Mouse (Mus musculus) liver, embryonic 14 days (tissue): Measurements from ENCODE around the gene Igdcc4. TPM values are rescaled to one million over a fixed set of nuclear protein-coding genes. Genes with fewer than 3 reads are reported as not detected.

Source experiments
- polyA plus RNA-seq: library from polyadenylated mRNA; depleted of rRNA; stranded (reverse); fragments of >200 nt; gene quantifications from 2 replicates; pipeline ENCODE4 v1.2.3, GENCODE M21; 2012; rRNA removed

Gene Igdcc4
- polyA plus RNA-seq = 4.3 and 4.6 TPM in 2 replicates

GRCm38 (mm10) chr9:65100991-65101685 is at the start of gene Igdcc4:
Gene Igdcc4, plus strand, starts transcription at chr9:65101486.

DNA sequence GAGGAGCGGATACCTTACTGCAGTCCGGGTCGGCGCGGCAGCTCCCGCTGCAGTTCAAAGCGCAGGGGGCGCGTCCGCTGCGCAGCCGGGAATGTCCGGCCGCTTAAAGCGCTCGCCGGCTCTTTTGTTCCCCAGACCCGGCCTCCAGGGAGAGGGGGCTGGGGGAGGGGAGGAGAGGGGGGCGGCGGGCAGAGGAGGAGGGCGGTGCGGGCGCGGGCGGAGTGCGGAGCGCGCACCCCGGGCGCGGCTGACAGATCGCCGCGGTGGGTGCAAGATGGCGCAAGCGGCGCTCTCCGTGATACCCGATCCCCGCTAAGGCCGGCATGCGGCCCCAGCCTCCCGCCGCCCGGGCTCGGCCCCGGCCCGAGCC is 39.6 kb downstream of the Igdcc4 start, which contains the start of gene Igdcc3:
Gene Igdcc3, plus strand, starts transcription at position 254 of the 370 bp plus-strand sequence.

Other genes starting within 250 kb of the Igdcc4 start
- gene Slc24a1, start 149.9 kb upstream of the Igdcc4 start, polyA plus RNA-seq = 0.03 TPM in 2 replicates
- 14.2 and 17.2 TPM in 2 replicates for gene Ints14, start 140.6 kb upstream of the Igdcc4 start, polyA plus RNA-seq
- 22.8 and 27.1 TPM in 2 replicates for gene Hacd3, start 79.8 kb upstream of the Igdcc4 start, polyA plus RNA-seq
- 16.6 and 21.3 TPM in 2 replicates for gene Dpp8, start 69.1 kb upstream of the Igdcc4 start, polyA plus RNA-seq
- gene Igdcc3, start 39.7 kb downstream of the Igdcc4 start, polyA plus RNA-seq = 0.07 and 0.08 TPM in 2 replicates
- gene Parp16, start 93.9 kb downstream of the Igdcc4 start, polyA plus RNA-seq = 4.0 and 5.9 TPM in 2 replicates
- 0.01 and 0.02 TPM in 2 replicates for gene Cilp, start 163.7 kb downstream of the Igdcc4 start, polyA plus RNA-seq
- gene Clpx, start 192.8 kb downstream of the Igdcc4 start, polyA plus RNA-seq = 11.1 and 12.7 TPM in 2 replicates
- gene Pdcd7, start 244.6 kb downstream of the Igdcc4 start, polyA plus RNA-seq = 4.6 and 5.3 TPM in 2 replicates